Mouse (Mus musculus) embryonic facial prominence, embryonic 11.5 days (tissue): ENCODE data around the gene Sbno1. TPM values are rescaled to one million over a fixed set of nuclear protein-coding genes. Genes with fewer than 3 reads are reported as not detected.
A peak's percentile ranks its signal among the peaks of the same experiment; 100 is the strongest.

ENCODE experiments used
- ATAC-seq: fragments of 200-750 bp; cut with Nextera tagmentation; replicated peaks from 2 replicates; pipeline ENCODE4 v1.8.0; 2017; ENCODE audit warnings: low read depth; ENCODE audit not compliant: insufficient number of reproducible peaks, low FRiP score, low TSS enrichment
- DNase-seq: peaks from one replicate; pipeline ENCODE4 v3.0.0-alpha.2; 2015; ENCODE audit warnings: low spot score
- H3K27ac ChIP-seq: fragments of 300-500 bp; sonication (generic); replicated peaks from 2 replicates; pipeline ENCODE4 v1.5.1; 2014; ENCODE audit warnings: mild to moderate bottlenecking, low read depth, low read length, control low read depth
- H3K27me3 ChIP-seq: fragments of 300-500 bp; sonication (generic); 2 replicates; pipeline ENCODE4 v1.6.1; 2014; ENCODE audit warnings: mild to moderate bottlenecking, low read length, moderate library complexity, mixed read lengths; ENCODE audit not compliant: control insufficient read depth, insufficient read depth
- H3K36me3 ChIP-seq: fragments of 300-500 bp; sonication (generic); replicated peaks from 2 replicates; pipeline ENCODE4 v1.6.1; 2014; ENCODE audit warnings: low read depth, mild to moderate bottlenecking, low read length, moderate library complexity, mixed read lengths; ENCODE audit not compliant: control insufficient read depth, insufficient read depth
- H3K4me1 ChIP-seq: fragments of 300-500 bp; sonication (generic); 2 replicates; pipeline ENCODE4 v1.6.1; 2014; ENCODE audit warnings: low read length, mixed read lengths; ENCODE audit not compliant: control insufficient read depth, insufficient read depth
- H3K4me2 ChIP-seq: fragments of 300-500 bp; sonication (generic); 2 replicates; pipeline ENCODE4 v1.6.1; 2014; ENCODE audit warnings: low read depth, mild to moderate bottlenecking, control low read depth, low read length, moderate library complexity
- H3K4me3 ChIP-seq: fragments of 300-500 bp; sonication (generic); 2 replicates; pipeline ENCODE4 v1.5.1; 2014; ENCODE audit warnings: low read depth, low read length, control low read depth
- H3K9ac ChIP-seq: fragments of 300-500 bp; sonication (generic); replicated peaks from 2 replicates; pipeline ENCODE4 v1.6.1; 2014; ENCODE audit warnings: mild to moderate bottlenecking, control low read depth, low read length
- H3K9me3 ChIP-seq: fragments of 300-500 bp; sonication (generic); replicated peaks from 2 replicates; pipeline ENCODE4 v1.6.1; 2016; ENCODE audit warnings: mild to moderate bottlenecking, low read length, inconsistent platforms, mixed read lengths; ENCODE audit not compliant: control insufficient read depth
- WGBS: fragments of 180-500 bp; shearing (Covaris S2); extraction: QIAGEN DNeasy Blood & Tissue Kit; methylation state at CpG from one replicate; pipeline ENCODE4 v1.1.7; 2014; 5-methylcytosine and 5-hydroxymethylcytosine counted together
- polyA plus RNA-seq: library from polyadenylated mRNA; unstranded; fragments of >200 nt; fragmentation: Nextera tagmentation; extraction: Ambion mirVana; gene quantifications from 2 replicates; pipeline ENCODE4 v1.2.1, GENCODE M21; 2014

The Sbno1 gene
- polyA plus RNA-seq, 1 experiment from 2014 or later: 74.5 TPM

- WGBS: 4% methylated on average over 15 of the region's 15 CpGs
- H3K4me1 ChIP-seq: no peaks in the 10 kb centered on the region
- peaks cover 3% of the 10 kb centered on the region for H3K36me3 ChIP-seq
These were observed 20.6 kb upstream of the Sbno1 start for GRCm38 (mm10) chr5:124446301-124446881.

GRCm38 (mm10) chr5:124445621-124446293 lies 20.0 kb upstream of the Sbno1 start:
- peak overlapping the region; percentile 94 for H3K9ac ChIP-seq

More at GRCm38 (mm10) chr5:124446301-124446881, 20.6 kb upstream of the Sbno1 start:
- Histone ChIP-seq H3K9me3 (no peaks in the 10 kb centered on the region), H3K27ac (no peak overlapping the region), H3K4me3 (peak overlapping the region; percentile 96), H3K4me2 (peak overlapping the region; percentile 63), H3K9ac (peak overlapping the region; percentile 94), H3K27me3 (no peaks in the 10 kb centered on the region)
- ATAC-seq (0 out of 2 replicates have a peak, but pooled peaks have one; percentile 50), DNase-seq (peak; percentile 61)

GRCm38 (mm10) chr5:124444661-124445561 lies 19.1 kb upstream of the Sbno1 start:
- no peaks in the 10 kb centered on the region for H3K27me3 ChIP-seq
- H3K4me3 ChIP-seq: peak overlapping the region; percentile 96
- H3K9ac ChIP-seq: peak overlapping the region; percentile 94
- WGBS: 6% methylated on average over 46 of the region's 66 CpGs
- H3K4me2 ChIP-seq: peak overlapping the region; percentile 63
- ATAC-seq (peak; percentile 68), DNase-seq (peak; percentile 85)
- H3K4me1 ChIP-seq: no peaks in the 10 kb centered on the region
- no peaks in the 10 kb centered on the region; the same call in 1 of the 2 replicates for H3K36me3 ChIP-seq
- H3K27ac ChIP-seq: peak overlapping the region; percentile 84
- H3K9me3 ChIP-seq: no peaks in the 10 kb centered on the region

More at GRCm38 (mm10) chr5:124445621-124446293, 20.0 kb upstream of the Sbno1 start:
- Histone ChIP-seq H3K36me3 (peaks cover 3% of the 10 kb centered on the region), H3K4me1 (no peaks in the 10 kb centered on the region), H3K9me3 (no peaks in the 10 kb centered on the region), H3K4me2 (peak overlapping the region; percentile 63), H3K4me3 (peak overlapping the region; percentile 96), H3K27me3 (no peaks in the 10 kb centered on the region), H3K27ac (peak overlapping the region; percentile 84)
- DNase-seq (no peak), ATAC-seq (peak; percentile 26; the same call in 1 of the 2 replicates)
- under 1% methylated on average over 39 of the region's 77 CpGs for WGBS

GRCm38 (mm10) chr5:124444208-124444607 lies 18.4 kb upstream of the Sbno1 start:
- H3K4me2 ChIP-seq: no peak overlapping the region
- DNase-seq (no peak), ATAC-seq (no peak)
- H3K27me3 ChIP-seq: no peaks in the 10 kb centered on the region
- H3K9me3 ChIP-seq: no peaks in the 10 kb centered on the region
- H3K36me3 ChIP-seq: no peaks in the 10 kb centered on the region; the same call in 1 of the 2 replicates
- no peak overlapping the region for H3K4me3 ChIP-seq
- 66% methylated on average over 3 of the region's 3 CpGs for WGBS
- H3K27ac ChIP-seq: no peak overlapping the region
- no peaks in the 10 kb centered on the region for H3K4me1 ChIP-seq
- H3K9ac ChIP-seq: no peak overlapping the region

GRCm38 (mm10) chr5:124442628-124443027 lies 16.8 kb upstream of the Sbno1 start:
- no peaks in the 10 kb centered on the region for H3K27me3 ChIP-seq

GRCm38 (mm10) chr5:124440094-124440701 lies 14.4 kb upstream of the Sbno1 start:
- H3K9ac ChIP-seq: peak overlapping the region; percentile 82
- DNase-seq (peak; percentile 74), ATAC-seq (peak; percentile 53)
- H3K27ac ChIP-seq: peak overlapping the region; percentile 88
- H3K27me3 ChIP-seq: no peaks in the 10 kb centered on the region
- no peaks in the 10 kb centered on the region for H3K9me3 ChIP-seq
- WGBS: under 1% methylated on average over 30 of the region's 30 CpGs
- no peaks in the 10 kb centered on the region for H3K4me1 ChIP-seq
- H3K4me3 ChIP-seq: peak overlapping the region; percentile 83
- peak overlapping the region; percentile 91 for H3K4me2 ChIP-seq
- no peaks in the 10 kb centered on the region for H3K36me3 ChIP-seq

More at GRCm38 (mm10) chr5:124442628-124443027, 16.8 kb upstream of the Sbno1 start:
- WGBS: 74% methylated on average over 2 of the region's 2 CpGs
- Histone ChIP-seq H3K4me2 (no peak overlapping the region), H3K9ac (no peak overlapping the region), H3K27ac (no peak overlapping the region), H3K36me3 (no peaks in the 10 kb centered on the region), H3K4me1 (no peaks in the 10 kb centered on the region), H3K4me3 (no peak overlapping the region), H3K9me3 (no peaks in the 10 kb centered on the region)
- ATAC-seq: no peak
- no peak for DNase-seq

GRCm38 (mm10) chr5:124439447-124440093 lies 13.8 kb upstream of the Sbno1 start, which contains the start of gene Kmt5a:
Gene Kmt5a, plus strand, starts transcription at chr5:124439930.
- DNase-seq (peak; percentile 97), ATAC-seq (peak; percentile 97)
- peak within 1 kb of the TSS; percentile 88 for H3K27ac ChIP-seq
- H3K36me3 ChIP-seq: no peaks in the 10 kb centered on the region
- WGBS: under 1% methylated on average over 34 of the region's 34 CpGs
- no peaks in the 10 kb centered on the region for H3K4me1 ChIP-seq
- peak within 1 kb of the TSS; percentile 91 for H3K4me2 ChIP-seq
- no peaks in the 10 kb centered on the region for H3K27me3 ChIP-seq
- H3K9ac ChIP-seq: peak within 1 kb of the TSS; percentile 82
- peak within 1 kb of the TSS; percentile 83 for H3K4me3 ChIP-seq
- H3K9me3 ChIP-seq: no peaks in the 10 kb centered on the region
